Mouse (Mus musculus) cerebellum, adult 2 months (tissue): Measurements from ENCODE around the gene Ssbp3.

Experiments used
- CTCF ChIP-seq: fragments of 200-500 bp; IDR thresholded peaks from 2 replicates; pipeline ENCODE4 v1.5.1; 2011; ENCODE audit warnings: low read depth, mild to moderate bottlenecking, control low read depth, low read length, moderate library complexity, borderline replicate concordance; ENCODE audit not compliant: insufficient read depth
- POLR2A ChIP-seq: fragments of 200-500 bp; IDR thresholded peaks from 2 replicates; pipeline ENCODE4 v1.6.1; 2011; ENCODE audit warnings: low read length, control low read depth, borderline replicate concordance; ENCODE audit not compliant: insufficient read depth

DNA sequence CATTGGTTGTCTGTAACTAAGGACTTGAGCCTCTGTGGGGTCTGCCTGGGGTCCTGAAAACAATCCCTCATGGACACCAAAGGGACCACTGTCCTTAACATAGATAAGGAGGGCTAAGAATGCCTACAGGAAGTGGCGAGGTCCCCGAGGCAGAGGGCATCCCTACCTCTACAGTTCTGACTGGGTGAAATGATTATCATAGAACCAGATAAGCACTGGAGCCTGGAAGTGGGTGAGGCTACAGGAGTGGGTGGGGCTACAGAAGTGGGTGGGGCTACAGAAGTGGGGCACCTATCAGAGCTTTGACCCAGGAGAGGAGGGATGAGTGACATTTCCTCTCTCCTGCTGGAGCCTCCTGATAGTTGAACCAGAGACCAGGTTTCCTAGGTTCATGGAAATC, 39.9 kb upstream of the Ssbp3 start:
- TF ChIP-seq CTCF (no peak), POLR2A (no peak)
